Mouse (Mus musculus): Measurements from ENCODE around the gene AY074887. TPM values are rescaled to one million over a fixed set of nuclear protein-coding genes. Genes with fewer than 3 reads are reported as not detected.
"Not testable (repeated sequence)": the region's sequence is repeated elsewhere in the genome, so short reads cannot be mapped to it uniquely, and the experiment has no call there.

AY074887 gene
- 0.59 and 0.94 TPM in 2 replicates for polyA plus RNA-seq (2015; fragmentation: Nextera tagmentation; extraction: Ambion mirVana)

GRCm38 (mm10) chr9:54950575-54951321 is at the start of gene AY074887, which contains the start of gene Psma4:
Gene AY074887 (minus strand): TSS chr9:54950998.
Gene Psma4 (plus strand): TSS chr9:54950790.
- WGBS: under 1% methylated on average over 65 of the region's 65 CpGs
- Histone ChIP-seq H3K9ac (peak within 1 kb of the TSS; percentile 94), H3K9me3 (no peaks in the 10 kb centered on the region), H3K36me3 (peaks cover 38% of the 10 kb centered on the region), H3K27ac (replicated peaks) (peak within 1 kb of the TSS; percentile 93), H3K4me1 (peaks cover 23% of the 10 kb centered on the region), H3K27me3 (replicated peaks) (no peaks in the 10 kb centered on the region), H3K4me3 (peak within 1 kb of the TSS; percentile 92), H3K4me2 (peak within 1 kb of the TSS; percentile 88)
- peak; percentile 99 for ATAC-seq (ENCODE audit: extremely low read depth, insufficient number of reproducible peaks, low FRiP score, low TSS enrichment)

GRCm38 (mm10) chr9:54995645-54996044 is 44.8 kb upstream of the AY074887 start:
- H3K27me3 ChIP-seq (replicated peaks): peaks cover 5% of the 10 kb centered on the region; the same call in 1 of the 2 replicates
- H3K27ac ChIP-seq (replicated peaks): no peak overlapping the region
- no peaks in the 10 kb centered on the region for H3K36me3 ChIP-seq
- no peaks in the 10 kb centered on the region for H3K9me3 ChIP-seq
- no peak overlapping the region for H3K4me2 ChIP-seq
- no peak overlapping the region for H3K4me3 ChIP-seq
- 25% methylated on average over 3 of the region's 3 CpGs for WGBS
- no peak overlapping the region for H3K9ac ChIP-seq
- no peak for ATAC-seq (ENCODE audit: extremely low read depth, insufficient number of reproducible peaks, low FRiP score, low TSS enrichment)
- H3K4me1 ChIP-seq: no peaks in the 10 kb centered on the region

DNA sequence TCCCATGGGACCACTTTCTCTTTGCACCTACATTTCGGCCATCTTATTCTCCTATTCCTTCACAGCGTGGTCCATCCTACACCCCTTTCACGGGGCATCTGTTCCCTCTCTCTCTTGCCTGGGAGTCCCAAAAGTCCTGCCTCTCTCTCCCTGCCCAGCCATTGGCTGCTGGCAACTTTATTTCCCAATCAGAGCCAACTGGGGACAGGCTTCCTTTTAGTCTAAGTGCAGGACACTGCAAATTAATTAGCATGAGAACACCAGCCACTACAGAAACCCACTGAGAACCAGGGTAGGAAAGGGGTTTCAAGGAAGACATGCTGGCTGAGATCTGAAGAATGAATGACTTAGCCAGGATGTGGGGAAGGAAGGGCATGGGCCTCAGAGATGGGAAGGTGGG is 43.6 kb upstream of the AY074887 start:
- H3K27me3 ChIP-seq (replicated peaks): 0 out of 2 replicates have a peak, but pooled peaks cover 3% of the 10 kb centered on the region
- H3K4me3 ChIP-seq: no peak overlapping the region
- H3K4me2 ChIP-seq: no peak overlapping the region
- no peaks in the 10 kb centered on the region for H3K4me1 ChIP-seq
- H3K9ac ChIP-seq: no peak overlapping the region
- ATAC-seq (ENCODE audit: extremely low read depth, insufficient number of reproducible peaks, low FRiP score, low TSS enrichment): no peak
- H3K36me3 ChIP-seq: no peaks in the 10 kb centered on the region
- no peaks in the 10 kb centered on the region for H3K9me3 ChIP-seq
- WGBS: 54% methylated on average over 3 of the region's 3 CpGs
- H3K27ac ChIP-seq (replicated peaks): no peak overlapping the region

- no peaks in the 10 kb centered on the region for H3K27me3 ChIP-seq (replicated peaks)
- H3K4me1 ChIP-seq: no peaks in the 10 kb centered on the region
- no peak overlapping the region for H3K4me3 ChIP-seq
- no peak overlapping the region for H3K9ac ChIP-seq
- H3K9me3 ChIP-seq: no peaks in the 10 kb centered on the region
- 69% methylated on average over 3 of the region's 3 CpGs for WGBS
- H3K36me3 ChIP-seq: no peaks in the 10 kb centered on the region
- ATAC-seq (ENCODE audit: extremely low read depth, insufficient number of reproducible peaks, low FRiP score, low TSS enrichment): no peak
- no peak overlapping the region for H3K4me2 ChIP-seq
- no peak overlapping the region for H3K27ac ChIP-seq (replicated peaks)
Measured at GRCm38 (mm10) chr9:54990362-54990761, 39.6 kb upstream of the AY074887 start.

GRCm38 (mm10) chr9:54982401-54982800 is 31.6 kb upstream of the AY074887 start:
- Histone ChIP-seq H3K27me3 (replicated peaks) (peaks cover 67% of the 10 kb centered on the region), H3K9ac (peak overlapping the region; percentile 72; the same call in 1 of the 2 replicates), H3K4me2 (peak overlapping the region; percentile 79), H3K4me1 (peaks cover 12% of the 10 kb centered on the region), H3K36me3 (no peaks in the 10 kb centered on the region), H3K9me3 (no peaks in the 10 kb centered on the region), H3K4me3 (peak overlapping the region; percentile 68), H3K27ac (replicated peaks) (no peak overlapping the region)
- no peak for ATAC-seq (ENCODE audit: extremely low read depth, insufficient number of reproducible peaks, low FRiP score, low TSS enrichment)
- WGBS: 16% methylated on average over 7 of the region's 7 CpGs

DNA sequence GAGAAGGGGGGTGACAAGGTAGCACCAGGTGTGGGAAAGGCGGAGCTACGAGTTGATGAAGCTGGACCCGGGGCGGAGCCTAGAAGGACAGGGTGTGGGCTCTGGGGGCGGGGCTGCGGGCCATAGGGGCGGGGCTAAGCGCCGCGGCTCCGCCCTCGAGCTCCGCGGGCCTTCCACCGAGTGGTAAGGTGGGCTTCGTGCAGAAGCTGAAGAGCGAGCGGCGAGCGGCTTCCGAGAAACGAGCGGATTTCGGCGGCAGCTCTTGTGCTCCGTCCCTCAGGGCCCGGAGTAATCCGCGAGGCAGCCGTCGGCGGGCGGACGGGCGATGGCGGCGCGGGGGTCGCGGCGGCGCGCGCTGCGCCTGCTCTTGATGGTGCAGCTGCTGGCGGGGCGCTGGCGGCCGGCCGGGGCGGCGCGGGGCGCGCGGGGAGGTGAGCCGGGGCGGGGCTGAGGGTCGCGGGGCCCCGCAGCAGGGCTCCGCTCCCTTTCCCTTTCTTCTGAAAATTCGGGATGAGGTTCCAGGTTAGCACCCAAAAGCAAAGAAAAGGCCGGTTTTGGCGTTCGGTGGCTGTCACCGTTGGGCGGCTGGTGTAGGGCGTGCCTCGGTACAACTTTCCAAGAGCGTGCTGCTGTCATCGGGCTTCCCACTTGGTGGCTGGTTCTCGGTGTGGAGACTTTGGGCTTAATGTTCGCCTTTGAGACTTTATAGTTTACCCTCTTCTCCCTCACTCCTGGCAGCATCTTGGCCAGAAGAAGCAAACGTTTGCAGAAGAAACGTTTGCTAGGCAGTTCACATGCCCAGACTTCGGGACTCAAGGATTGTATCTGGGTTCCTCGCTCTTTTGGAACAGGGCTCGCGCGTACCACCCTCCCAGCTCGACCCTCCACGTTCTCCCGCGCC is 30.7 kb upstream of the AY074887 start:
- Histone ChIP-seq H3K27me3 (replicated peaks) (peaks cover 70% of the 10 kb centered on the region), H3K9ac (peak overlapping the region; percentile 72), H3K4me3 (peak overlapping the region; percentile 68), H3K4me2 (peak overlapping the region; percentile 79), H3K9me3 (no peaks in the 10 kb centered on the region), H3K27ac (replicated peaks) (no peak overlapping the region), H3K36me3 (no peaks in the 10 kb centered on the region), H3K4me1 (peaks cover 12% of the 10 kb centered on the region)
- no peak; the same call in 1 of the 2 replicates for ATAC-seq (ENCODE audit: extremely low read depth, insufficient number of reproducible peaks, low FRiP score, low TSS enrichment)
- WGBS: under 1% methylated on average over 84 of the region's 85 CpGs

- Histone ChIP-seq H3K9me3 (no peaks in the 10 kb centered on the region), H3K4me2 (peak within 1 kb of the TSS; percentile 79), H3K27ac (replicated peaks) (no peak within 1 kb of the TSS), H3K4me3 (peak within 1 kb of the TSS; percentile 68), H3K9ac (peak within 1 kb of the TSS; percentile 72), H3K27me3 (replicated peaks) (peaks cover 70% of the 10 kb centered on the region), H3K36me3 (no peaks in the 10 kb centered on the region), H3K4me1 (peaks cover 12% of the 10 kb centered on the region)
- ATAC-seq (ENCODE audit: extremely low read depth, insufficient number of reproducible peaks, low FRiP score, low TSS enrichment): no peak
- 57% methylated on average over 8 of the region's 8 CpGs for WGBS
Measured at GRCm38 (mm10) chr9:54980674-54981073, 29.9 kb upstream of the AY074887 start, which contains the start of gene Chrna5. Gene Chrna5 (plus strand): TSS chr9:54980880.

DNA sequence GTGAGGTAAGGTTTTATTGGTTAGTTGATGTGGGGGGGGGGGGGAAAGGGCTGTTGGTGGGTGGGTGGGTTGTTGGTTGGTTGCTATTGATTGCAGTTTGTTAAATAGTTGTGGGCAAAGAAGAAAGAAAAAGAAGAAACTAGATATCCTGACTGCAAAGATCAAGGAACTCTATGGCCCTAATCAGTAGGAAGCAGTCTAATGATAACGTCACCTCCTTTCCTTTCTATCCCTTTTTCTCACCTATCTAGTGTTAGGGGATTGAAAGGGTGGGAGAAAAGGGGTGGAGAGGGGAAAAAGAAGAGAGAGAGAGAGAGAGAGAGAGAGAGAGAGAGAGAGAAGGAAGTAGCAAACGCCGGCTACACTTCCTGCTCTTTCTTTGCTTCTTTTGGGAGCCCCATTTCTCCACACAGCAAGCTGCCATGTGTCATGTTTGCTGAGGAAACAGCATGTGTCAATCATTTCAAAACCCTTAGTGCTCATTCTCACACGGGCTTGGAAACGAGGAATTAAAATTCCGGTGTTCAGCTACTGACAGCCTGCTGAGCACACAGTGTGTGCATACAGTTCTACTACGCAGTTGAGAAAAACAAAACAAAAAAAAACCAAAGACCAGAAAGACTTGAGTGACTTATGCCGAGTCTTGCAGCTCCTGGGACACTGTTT is 19.3 kb upstream of the AY074887 start:
- Histone ChIP-seq H3K9ac (no peak overlapping the region), H3K27ac (replicated peaks) (no peak overlapping the region), H3K27me3 (replicated peaks) (no peaks in the 10 kb centered on the region; the same call in 1 of the 2 replicates), H3K9me3 (no peaks in the 10 kb centered on the region), H3K4me1 (no peaks in the 10 kb centered on the region), H3K4me2 (no peak overlapping the region), H3K4me3 (no peak overlapping the region), H3K36me3 (no peaks in the 10 kb centered on the region)
- no peak for ATAC-seq (ENCODE audit: extremely low read depth, insufficient number of reproducible peaks, low FRiP score, low TSS enrichment)
- 55% methylated on average over 8 of the region's 8 CpGs for WGBS

DNA sequence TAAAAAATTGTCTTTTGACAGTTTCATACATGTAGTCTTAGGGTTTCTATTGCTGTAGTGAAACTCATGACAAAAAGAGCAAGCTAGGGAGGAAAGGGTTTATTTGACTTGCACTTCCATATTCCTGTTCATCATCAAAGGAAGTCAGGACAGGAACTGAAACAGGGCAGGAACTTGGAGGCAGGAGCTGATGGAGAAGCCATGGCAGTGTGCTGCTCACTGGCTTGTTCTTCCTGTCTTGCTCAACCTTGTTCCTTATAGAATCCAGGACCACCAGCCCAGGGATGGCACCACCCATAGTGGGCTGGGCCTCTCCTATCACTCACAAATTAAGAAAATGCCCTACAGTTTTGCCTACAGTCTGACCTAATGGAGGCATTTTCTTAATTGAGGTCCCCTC is 12.9 kb upstream of the AY074887 start:
- ATAC-seq (ENCODE audit: extremely low read depth, insufficient number of reproducible peaks, low FRiP score, low TSS enrichment): no peak
- H3K4me3 ChIP-seq: no peak overlapping the region
- no peaks in the 10 kb centered on the region for H3K27me3 ChIP-seq (replicated peaks)
- peaks cover 17% of the 10 kb centered on the region for H3K36me3 ChIP-seq
- H3K9ac ChIP-seq: no peak overlapping the region
- no peak overlapping the region for H3K27ac ChIP-seq (replicated peaks)
- no peak overlapping the region for H3K4me2 ChIP-seq
- H3K4me1 ChIP-seq: no peaks in the 10 kb centered on the region
- H3K9me3 ChIP-seq: no peaks in the 10 kb centered on the region; the same call in 1 of the 2 replicates

- no peaks in the 10 kb centered on the region; the same call in 1 of the 2 replicates for H3K9me3 ChIP-seq
- no peak for ATAC-seq (ENCODE audit: extremely low read depth, insufficient number of reproducible peaks, low FRiP score, low TSS enrichment)
- WGBS: 85% methylated on average over 4 of the region's 4 CpGs
Measured at GRCm38 (mm10) chr9:54961059-54961458, 10.3 kb upstream of the AY074887 start.

GRCm38 (mm10) chr9:54950162-54950561 is 636 bp downstream of the AY074887 start:
- Histone ChIP-seq H3K9ac (peak overlapping the region; percentile 77), H3K36me3 (peaks cover 33% of the 10 kb centered on the region), H3K4me3 (peak overlapping the region; percentile 92), H3K4me1 (peaks cover 23% of the 10 kb centered on the region), H3K27ac (replicated peaks) (peak overlapping the region; percentile 93), H3K4me2 (peak overlapping the region; percentile 88)
- H3K9me3 ChIP-seq; H3K27me3 ChIP-seq (replicated peaks); ATAC-seq (ENCODE audit: extremely low read depth, insufficient number of reproducible peaks, low FRiP score, low TSS enrichment): not testable (repeated sequence)
- WGBS: 40% methylated on average over 8 of the region's 8 CpGs

More at GRCm38 (mm10) chr9:54961059-54961458, 10.3 kb upstream of the AY074887 start:
- no peaks in the 10 kb centered on the region for H3K4me1 ChIP-seq
- no peak overlapping the region for H3K27ac ChIP-seq (replicated peaks)
- no peaks in the 10 kb centered on the region for H3K27me3 ChIP-seq (replicated peaks)
- no peak overlapping the region for H3K4me3 ChIP-seq
- no peak overlapping the region for H3K9ac ChIP-seq
- H3K4me2 ChIP-seq: no peak overlapping the region
- H3K36me3 ChIP-seq: peaks cover 43% of the 10 kb centered on the region

All from heart, embryonic 13.5 days (tissue).